Mouse (Mus musculus) 3T3-L1 (cell line): ENCODE data around the gene Akt3.
A peak's percentile ranks its signal among the peaks of the same experiment; 100 is the strongest.

Experiments used
- DNase-seq: peaks from one replicate; pipeline ENCODE4 v3.0.0-alpha.2; 2015; ENCODE audit warnings: low read depth, low spot score

The Akt3 gene

GRCm38 (mm10) chr1:177051366-177051963, 206.5 kb downstream of the Akt3 start:
- DNase-seq, result no peak

GRCm38 (mm10) chr1:177048773-177049172, 209.2 kb downstream of the Akt3 start:
- no peak for DNase-seq

GRCm38 (mm10) chr1:177046963-177047362, 211.0 kb downstream of the Akt3 start:
- no peak for DNase-seq

GRCm38 (mm10) chr1:177045885-177046284, 212.1 kb downstream of the Akt3 start:
- DNase-seq, result peak; percentile 32

- DNase-seq, result no peak
Measured at GRCm38 (mm10) chr1:177040058-177040457, 217.9 kb downstream of the Akt3 start.

GRCm38 (mm10) chr1:177039093-177039674, 218.8 kb downstream of the Akt3 start:
- DNase-seq, result no peak

GRCm38 (mm10) chr1:177038383-177038782, 219.6 kb downstream of the Akt3 start:
- DNase-seq, result no peak

GRCm38 (mm10) chr1:177035460-177035859, 222.5 kb downstream of the Akt3 start:
- no peak for DNase-seq

GRCm38 (mm10) chr1:177032233-177032632, 225.8 kb downstream of the Akt3 start:
- no peak for DNase-seq

GRCm38 (mm10) chr1:177031196-177031595, 226.8 kb downstream of the Akt3 start:
- no peak for DNase-seq

GRCm38 (mm10) chr1:177030669-177031068, 227.3 kb downstream of the Akt3 start:
- peak; percentile 38 for DNase-seq

- DNase-seq, result peak; percentile 55
Measured at GRCm38 (mm10) chr1:177029032-177029431, 229.0 kb downstream of the Akt3 start.

GRCm38 (mm10) chr1:177027706-177028105, 230.3 kb downstream of the Akt3 start:
- no peak for DNase-seq

- no peak for DNase-seq
Measured at GRCm38 (mm10) chr1:177022751-177023150, 235.3 kb downstream of the Akt3 start.

GRCm38 (mm10) chr1:177019668-177020067, 238.3 kb downstream of the Akt3 start:
- DNase-seq, result no peak

- DNase-seq, result no peak
Measured at GRCm38 (mm10) chr1:177018750-177019149, 239.3 kb downstream of the Akt3 start.

- no peak for DNase-seq
Measured at GRCm38 (mm10) chr1:177016729-177017128, 241.3 kb downstream of the Akt3 start.

GRCm38 (mm10) chr1:177015917-177016316, 242.1 kb downstream of the Akt3 start:
- peak; percentile 23 for DNase-seq

GRCm38 (mm10) chr1:177014921-177015439, 243.0 kb downstream of the Akt3 start:
- DNase-seq, result peak; percentile 83

- DNase-seq, result peak; percentile 84
Measured at GRCm38 (mm10) chr1:177014346-177014745, 243.7 kb downstream of the Akt3 start.

- DNase-seq, result peak; percentile 80
Measured at GRCm38 (mm10) chr1:177013776-177014175, 244.2 kb downstream of the Akt3 start.

GRCm38 (mm10) chr1:177013313-177013712, 244.7 kb downstream of the Akt3 start:
- DNase-seq, result no peak

- DNase-seq, result no peak
Measured at GRCm38 (mm10) chr1:177012774-177013173, 245.2 kb downstream of the Akt3 start.
